Comparison of ENCODE assay signal across 8 mouse cellular contexts in genomic region chr10:98913610-98913960, GRCm38 (mm10). TPM values are rescaled to one million over a fixed set of nuclear protein-coding genes. Genes with fewer than 3 reads are reported as not detected.
DNase-seq lines count a peak whose midpoint lies in the region; ATAC-seq and TF ChIP-seq lines count a peak whose summit lies in the region.

No protein-coding gene starts in this region.

- H3K4me3 ChIP-seq in kidney, postnatal 0 days (replicated peaks; ENCODE audit: low read depth, low read length) = peak overlapping the region; percentile 96
- H3K4me3 ChIP-seq in bone marrow macrophage, adult 2 months (ENCODE audit: insufficient read depth, low read length) = peak overlapping the region; percentile 71
- peak overlapping the region; percentile 97 for H3K4me3 ChIP-seq in hindbrain, embryonic 14.5 days (replicated peaks; ENCODE audit: low read length)
- peak overlapping the region; percentile 84 for H3K4me3 ChIP-seq in midbrain, embryonic 15.5 days

- no peaks in the 10 kb centered on the region for H3K27me3 ChIP-seq in kidney, postnatal 0 days (ENCODE audit: insufficient read depth, low read length)
- H3K27me3 ChIP-seq in hindbrain, embryonic 14.5 days (ENCODE audit: control insufficient read depth, insufficient read depth, low read length) = no peaks in the 10 kb centered on the region
- no peaks in the 10 kb centered on the region; the same call in 1 of the 2 replicates for H3K27me3 ChIP-seq in midbrain, embryonic 15.5 days (replicated peaks)

- no peak for DNase-seq in kidney, postnatal 0 days (ENCODE audit: low spot score)
- DNase-seq in kidney, adult 18-20 months = no peak
- DNase-seq in hindbrain, embryonic 14.5 days (ENCODE audit: low spot score) = no peak
- no peak for DNase-seq in gastrocnemius, postnatal 25 days
- DNase-seq in layer of hippocampus, adult 8-10 months (ENCODE audit: low spot score in 2 of 2) = no peak
- no peak for DNase-seq in kidney, postnatal 25 days

- peak overlapping the region; percentile 96 for H3K9ac ChIP-seq in kidney, postnatal 0 days (ENCODE audit: low read depth, low read length)
- peak overlapping the region; percentile 95 for H3K9ac ChIP-seq in hindbrain, embryonic 14.5 days
- peak overlapping the region; percentile 87 for H3K9ac ChIP-seq in midbrain, embryonic 15.5 days

- peaks cover 4% of the 10 kb centered on the region; the same call in 1 of the 2 replicates for H3K4me1 ChIP-seq in kidney, postnatal 0 days (replicated peaks; ENCODE audit: insufficient read depth, low read length)
- H3K4me1 ChIP-seq in bone marrow macrophage, adult 2 months (ENCODE audit: control insufficient read depth, insufficient read depth, low read length) = peaks cover 10% of the 10 kb centered on the region
- H3K4me1 ChIP-seq in hindbrain, embryonic 14.5 days (replicated peaks; ENCODE audit: control insufficient read depth, insufficient read depth, low read length) = peaks cover 13% of the 10 kb centered on the region
- peaks cover 15% of the 10 kb centered on the region for H3K4me1 ChIP-seq in midbrain, embryonic 15.5 days

- H3K9me3 ChIP-seq in kidney, postnatal 0 days (replicated peaks; ENCODE audit: low read length) = no peaks in the 10 kb centered on the region
- H3K9me3 ChIP-seq in hindbrain, embryonic 14.5 days (ENCODE audit: control insufficient read depth, low read length) = no peaks in the 10 kb centered on the region
- H3K9me3 ChIP-seq in midbrain, embryonic 15.5 days = no peaks in the 10 kb centered on the region

- TF ChIP-seq POLR2A in bone marrow macrophage, adult 2 months (IDR thresholded peaks at IDR 0.05; ENCODE audit: borderline replicate concordance, low read depth, low read length) = no peak

- H3K27ac ChIP-seq in kidney, postnatal 0 days = peak overlapping the region; percentile 99
- H3K27ac ChIP-seq in bone marrow macrophage, adult 2 months (ENCODE audit: insufficient read depth, low read depth, low read length) = peak overlapping the region; percentile 85
- peak overlapping the region; percentile 100 for H3K27ac ChIP-seq in hindbrain, embryonic 14.5 days
- H3K27ac ChIP-seq in midbrain, embryonic 15.5 days = peak overlapping the region; percentile 100

- under 1% methylated on average over 19 of the region's 19 CpGs for WGBS in kidney, postnatal 0 days
- 1% methylated on average over 19 of the region's 19 CpGs for WGBS in hindbrain, embryonic 14.5 days
- under 1% methylated on average over 19 of the region's 19 CpGs for WGBS in midbrain, embryonic 15.5 days

- no peak for ATAC-seq in kidney, postnatal 0 days (replicated peaks; ENCODE audit: low FRiP score, low read depth)
- no peak for ATAC-seq in hindbrain, embryonic 14.5 days (ENCODE audit: low FRiP score)
- ATAC-seq in midbrain, embryonic 15.5 days (replicated peaks) = no peak

- H3K4me2 ChIP-seq in kidney, postnatal 0 days (ENCODE audit: low read length) = peak overlapping the region; percentile 59
- H3K4me2 ChIP-seq in hindbrain, embryonic 14.5 days (replicated peaks) = peak overlapping the region; percentile 66
- peak overlapping the region; percentile 71 for H3K4me2 ChIP-seq in midbrain, embryonic 15.5 days

- H3K36me3 ChIP-seq in kidney, postnatal 0 days (ENCODE audit: insufficient read depth, low read length) = no peaks in the 10 kb centered on the region
- no peaks in the 10 kb centered on the region for H3K36me3 ChIP-seq in hindbrain, embryonic 14.5 days (replicated peaks; ENCODE audit: control insufficient read depth, insufficient read depth)
- H3K36me3 ChIP-seq in midbrain, embryonic 15.5 days (replicated peaks) = no peaks in the 10 kb centered on the region

- no peak for TF ChIP-seq CTCF in kidney, postnatal 0 days (IDR thresholded peaks at IDR 0.05; ENCODE audit: low read depth)
- TF ChIP-seq CTCF in bone marrow macrophage, adult 2 months (IDR thresholded peaks at IDR 0.05; ENCODE audit: low read depth, low read length) = no peak

RNA-seq across cellular contexts. Expression of gene Atp2b1, which starts 0.6 kb away (rescaled TPM):
- polyA plus RNA-seq in kidney, postnatal 0 days (2015; fragmentation: Nextera tagmentation; extraction: Ambion mirVana) = 167 and 178 TPM in 2 replicates
- polyA plus RNA-seq in bone marrow macrophage, adult 2 months (2012; ENCODE audit: insufficient read depth, insufficient read length, missing spikeins) = 252 and 272 TPM in 2 replicates
- polyA plus RNA-seq in hindbrain, embryonic 14.5 days (2014; fragmentation: Nextera tagmentation; extraction: Ambion mirVana) = 296 and 305 TPM in 2 replicates
- polyA plus RNA-seq in midbrain, embryonic 15.5 days (2015; fragmentation: Nextera tagmentation; extraction: Ambion mirVana) = 216 and 232 TPM in 2 replicates
- 10 to 100 TPM; 62.0 to 62.8 TPM for total RNA-seq in gastrocnemius, postnatal 25 days (2021)
- 100 to 1,000 TPM; 803 to 978 (median 924) TPM for total RNA-seq in layer of hippocampus, adult 8-10 months (2022)
